Mouse (Mus musculus) thymus, adult 2 months (tissue): ENCODE measurements around the gene Hspbap1. TPM values are rescaled to one million over a fixed set of nuclear protein-coding genes. Genes with fewer than 3 reads are reported as not detected.
A peak's percentile ranks its signal among the peaks of the same experiment; 100 is the strongest.

Experiments
- DNase-seq: peaks from one replicate; pipeline ENCODE4 v3.0.0; 2021
- H3K27ac ChIP-seq: fragments of 200-500 bp; 2 replicates; pipeline ENCODE4 v1.5.1; 2012; ENCODE audit warnings: low read length, control low read depth; ENCODE audit not compliant: control insufficient read depth, insufficient read depth
- H3K27me3 ChIP-seq: fragments of 200-500 bp; 2 replicates; pipeline ENCODE4 v1.6.1; 2012; ENCODE audit warnings: mild to moderate bottlenecking, low read length, moderate library complexity, mixed read lengths; ENCODE audit not compliant: control insufficient read depth, insufficient read depth
- H3K36me3 ChIP-seq: fragments of 200-500 bp; 2 replicates; pipeline ENCODE4 v1.6.1; 2012; ENCODE audit warnings: mild to moderate bottlenecking, low read length, moderate library complexity; ENCODE audit not compliant: control insufficient read depth, insufficient read depth
- H3K4me1 ChIP-seq: fragments of 200-500 bp; replicated peaks from 2 replicates; pipeline ENCODE4 v1.6.1; 2012; ENCODE audit warnings: low read length; ENCODE audit not compliant: control insufficient read depth, insufficient read depth
- H3K4me3 ChIP-seq: fragments of 200-500 bp; 2 replicates; pipeline ENCODE4 v1.5.1; 2012; ENCODE audit warnings: mild to moderate bottlenecking, low read length, control low read depth, moderate library complexity; ENCODE audit not compliant: control insufficient read depth, insufficient read depth
- CTCF ChIP-seq: fragments of 200-500 bp; IDR thresholded peaks from 2 replicates; pipeline ENCODE4 v1.5.1; 2012; ENCODE audit warnings: mild to moderate bottlenecking, control low read depth, low read length, moderate library complexity, borderline replicate concordance; ENCODE audit not compliant: control insufficient read depth, poor library complexity, insufficient read depth; ENCODE audit errors: extremely low read depth
- POLR2A ChIP-seq: fragments of 200-500 bp; IDR thresholded peaks from 2 replicates; pipeline ENCODE4 v1.6.1; 2012; ENCODE audit warnings: mild to moderate bottlenecking, low read length, control low read depth, moderate library complexity; ENCODE audit not compliant: control insufficient read depth, poor library complexity, insufficient read depth; ENCODE audit errors: extremely low read depth
- WGBS: fragments of 180-500 bp; shearing (Covaris S2); methylation state at CpG from one replicate; pipeline ENCODE4 v1.1.7; 2018; 5-methylcytosine and 5-hydroxymethylcytosine counted together
- polyA plus RNA-seq: library from polyadenylated mRNA; depleted of rRNA; stranded (reverse); fragments of >200 nt; gene quantifications from 2 replicates; pipeline ENCODE4 v1.2.3, GENCODE M21; 2012

Gene Hspbap1
- polyA plus RNA-seq, 1 experiment: 16.0 TPM

- WGBS: 95% methylated on average over 11 of the region's 11 CpGs
- peaks cover 12% of the 10 kb centered on the region for H3K36me3 ChIP-seq
- H3K4me3 ChIP-seq: no peak overlapping the region
- no peaks in the 10 kb centered on the region for H3K27me3 ChIP-seq
- peaks cover 21% of the 10 kb centered on the region for H3K4me1 ChIP-seq
- no peak overlapping the region for H3K27ac ChIP-seq
- DNase-seq: no peak
- TF ChIP-seq CTCF (no peak), POLR2A (no peak)
Observed at GRCm38 (mm10) chr16:35867726-35868125, 97.6 kb downstream of the Hspbap1 start.

GRCm38 (mm10) chr16:35869126-35869525 is 99.0 kb downstream of the Hspbap1 start:
- WGBS: 15% methylated on average over 3 of the region's 3 CpGs
- TF ChIP-seq POLR2A: no peak
- no peak for TF ChIP-seq CTCF
- 0 out of 2 replicates have a peak, but pooled peaks cover 4% of the 10 kb centered on the region for H3K36me3 ChIP-seq
- peak overlapping the region; percentile 59; the same call in 1 of the 2 replicates for H3K27ac ChIP-seq
- H3K4me1 ChIP-seq: peaks cover 21% of the 10 kb centered on the region
- H3K4me3 ChIP-seq: peak overlapping the region; percentile 28
- peak; percentile 12 for DNase-seq
- no peaks in the 10 kb centered on the region for H3K27me3 ChIP-seq

GRCm38 (mm10) chr16:35869656-35870055 is 99.5 kb downstream of the Hspbap1 start:
- DNase-seq: no peak

GRCm38 (mm10) chr16:35870581-35871047 is 100.4 kb downstream of the Hspbap1 start:
- WGBS: under 1% methylated on average over 12 of the region's 12 CpGs
- Histone ChIP-seq H3K27ac (peak overlapping the region; percentile 7; the same call in 1 of the 2 replicates), H3K4me1 (peaks cover 21% of the 10 kb centered on the region), H3K4me3 (peak overlapping the region; percentile 98), H3K36me3 (no peaks in the 10 kb centered on the region), H3K27me3 (no peaks in the 10 kb centered on the region)
- TF ChIP-seq POLR2A: no peak
- no peak for TF ChIP-seq CTCF
- DNase-seq: no peak

More at GRCm38 (mm10) chr16:35869656-35870055, 99.5 kb downstream of the Hspbap1 start:
- Histone ChIP-seq H3K4me1 (peaks cover 21% of the 10 kb centered on the region), H3K27ac (no peak overlapping the region), H3K36me3 (no peaks in the 10 kb centered on the region), H3K27me3 (no peaks in the 10 kb centered on the region), H3K4me3 (no peak overlapping the region)
- TF ChIP-seq CTCF (no peak), POLR2A (no peak)
- WGBS: 41% methylated on average over 6 of the region's 6 CpGs

- H3K4me1 ChIP-seq: peaks cover 21% of the 10 kb centered on the region
- H3K36me3 ChIP-seq: no peaks in the 10 kb centered on the region
- H3K27ac ChIP-seq: peak within 1 kb of the TSS; percentile 7
- peak; percentile 66 for DNase-seq
- peak within 1 kb of the TSS; percentile 98 for H3K4me3 ChIP-seq
- no peaks in the 10 kb centered on the region for H3K27me3 ChIP-seq
- TF ChIP-seq POLR2A (0 out of 2 replicates have a peak, but pooled peaks have one; percentile 33), CTCF (no peak)
- WGBS: under 1% methylated on average over 38 of the region's 38 CpGs
Observed at GRCm38 (mm10) chr16:35871048-35871851, 101.1 kb downstream of the Hspbap1 start, which contains the start of gene Parp14. TSS of gene Parp14 (minus strand) at chr16:35871544.

GRCm38 (mm10) chr16:35871898-35872297 is 101.7 kb downstream of the Hspbap1 start:
- no peak for DNase-seq
- Histone ChIP-seq H3K36me3 (no peaks in the 10 kb centered on the region), H3K4me1 (peaks cover 21% of the 10 kb centered on the region), H3K27ac (peak overlapping the region; percentile 7), H3K4me3 (peak overlapping the region; percentile 98), H3K27me3 (no peaks in the 10 kb centered on the region)
- TF ChIP-seq CTCF (no peak), POLR2A (no peak)
- WGBS: 16% methylated on average over 12 of the region's 12 CpGs
